Comparison of ENCODE assay signal across 10 mouse cellular contexts in the genomic region with DNA sequence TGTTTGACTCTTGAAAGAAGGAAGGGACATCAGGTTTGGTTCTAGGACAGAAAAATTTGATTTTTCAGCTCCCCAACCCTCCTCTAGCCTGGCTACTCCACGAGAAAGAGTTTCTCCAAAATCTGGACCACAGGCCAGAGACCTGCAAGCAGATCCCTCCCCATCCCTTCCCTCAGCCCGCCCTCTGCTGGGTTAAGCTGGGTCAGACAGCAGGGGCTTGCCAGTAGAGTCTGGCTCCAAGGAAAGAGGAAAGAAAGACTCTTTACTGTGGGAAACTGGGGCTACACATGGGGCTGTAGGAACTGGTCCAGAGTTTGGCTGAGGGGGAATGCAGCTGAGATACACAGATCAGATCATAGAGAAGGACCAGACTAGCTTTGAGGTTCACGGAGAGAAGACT. TPM values are rescaled to one million over a fixed set of nuclear protein-coding genes. Genes with fewer than 3 reads are reported as not detected.
DNase-seq lines count a peak whose midpoint lies in the region; ATAC-seq lines count a peak whose summit lies in the region.
"Had no signal": no experiment of that assay in that cellular context is flagged by ENCODE, and none has a peak within 500 bp of the region (broad histone marks: within the 10 kb centered on the region; RNA-seq: fewer than 3 reads in every experiment).

No protein-coding gene starts in this region.

- H3K4me2 ChIP-seq in forebrain, embryonic 16.5 days (ENCODE audit: low read length) = no peak overlapping the region
- H3K4me2 ChIP-seq in liver, embryonic 12.5 days = no peak overlapping the region
- H3K4me2 ChIP-seq in limb, embryonic 13.5 days (replicated peaks) = no peak overlapping the region

- ATAC-seq in forebrain, embryonic 16.5 days = no peak
- no peak for ATAC-seq in liver, embryonic 12.5 days
- ATAC-seq in limb, embryonic 13.5 days (ENCODE audit: low FRiP score, low read depth) = no peak

- H3K9me3 ChIP-seq in forebrain, embryonic 10.5 days = no peaks in the 10 kb centered on the region
- H3K9me3 ChIP-seq in forebrain, embryonic 16.5 days (ENCODE audit: control insufficient read depth, low read length) = no peaks in the 10 kb centered on the region
- H3K9me3 ChIP-seq in liver, embryonic 12.5 days (replicated peaks) = no peaks in the 10 kb centered on the region
- no peaks in the 10 kb centered on the region for H3K9me3 ChIP-seq in limb, embryonic 13.5 days

- H3K36me3 ChIP-seq in forebrain, embryonic 10.5 days (replicated peaks) = no peaks in the 10 kb centered on the region
- no peaks in the 10 kb centered on the region for H3K36me3 ChIP-seq in forebrain, embryonic 16.5 days (ENCODE audit: control insufficient read depth, insufficient read depth)
- H3K36me3 ChIP-seq in liver, embryonic 12.5 days = no peaks in the 10 kb centered on the region
- no peaks in the 10 kb centered on the region for H3K36me3 ChIP-seq in limb, embryonic 13.5 days

- WGBS in forebrain, embryonic 10.5 days = 17% methylated on average over 3 of the region's 3 CpGs
- 10% methylated on average over 3 of the region's 3 CpGs for WGBS in forebrain, embryonic 16.5 days
- 16% methylated on average over 3 of the region's 3 CpGs for WGBS in liver, embryonic 12.5 days (ENCODE audit: insufficient replicate concordance)
- 17% methylated on average over 3 of the region's 3 CpGs for WGBS in limb, embryonic 13.5 days

- peak overlapping the region; percentile 51; the same call in 1 of the 2 replicates for H3K27ac ChIP-seq in forebrain, embryonic 10.5 days
- no peak overlapping the region for H3K27ac ChIP-seq in forebrain, embryonic 16.5 days (ENCODE audit: low read length)
- H3K27ac ChIP-seq in liver, embryonic 12.5 days = no peak overlapping the region
- H3K27ac ChIP-seq in limb, embryonic 13.5 days = 0 out of 2 replicates have a peak overlapping the region, but pooled peaks have one; percentile 6
- H3K27ac ChIP-seq: macrophage had no signal

- H3K9ac ChIP-seq in forebrain, embryonic 16.5 days (replicated peaks; ENCODE audit: low read depth, low read length) = no peak overlapping the region
- H3K9ac ChIP-seq in liver, embryonic 12.5 days = no peak overlapping the region
- H3K9ac ChIP-seq in limb, embryonic 13.5 days = no peak overlapping the region

- no peak for DNase-seq in forebrain, embryonic 10.5 days (ENCODE audit: extremely low spot score, low spot score)
- DNase-seq in liver = peak; percentile 42
- peak; percentile 80 for DNase-seq in adipocyte (ENCODE audit: low spot score)
- DNase-seq in natural killer cell, adult 2 months (ENCODE audit: low spot score in 2 of 2) = no peak
- no peak for DNase-seq in thymus, postnatal 14 days
- DNase-seq: cerebellum, adult 18-20 months had no signal

- H3K4me1 ChIP-seq in forebrain, embryonic 10.5 days = peaks cover 45% of the 10 kb centered on the region
- H3K4me1 ChIP-seq in forebrain, embryonic 16.5 days (replicated peaks; ENCODE audit: control insufficient read depth, insufficient read depth, low read length) = peaks cover 8% of the 10 kb centered on the region
- H3K4me1 ChIP-seq in liver, embryonic 12.5 days = peaks cover 15% of the 10 kb centered on the region
- peaks cover 10% of the 10 kb centered on the region for H3K4me1 ChIP-seq in limb, embryonic 13.5 days

- no peak overlapping the region for H3K4me3 ChIP-seq in forebrain, embryonic 10.5 days
- no peak overlapping the region for H3K4me3 ChIP-seq in forebrain, embryonic 16.5 days (replicated peaks; ENCODE audit: low read length)
- no peak overlapping the region for H3K4me3 ChIP-seq in liver, embryonic 12.5 days
- no peak overlapping the region for H3K4me3 ChIP-seq in limb, embryonic 13.5 days

- H3K27me3 ChIP-seq in forebrain, embryonic 10.5 days (ENCODE audit: poor library complexity, severe bottlenecking) = peaks cover 13% of the 10 kb centered on the region
- H3K27me3 ChIP-seq in forebrain, embryonic 16.5 days (replicated peaks; ENCODE audit: control insufficient read depth, insufficient read depth, low read length) = 0 out of 2 replicates have a peak, but pooled peaks cover 2% of the 10 kb centered on the region
- peaks cover 30% of the 10 kb centered on the region for H3K27me3 ChIP-seq in liver, embryonic 12.5 days (replicated peaks)
- no peaks in the 10 kb centered on the region for H3K27me3 ChIP-seq in limb, embryonic 13.5 days

RNA-seq across cellular contexts. Expression of a gene that starts 3.7 kb away (rescaled TPM):
- polyA plus RNA-seq in forebrain, embryonic 10.5 days (2016; fragmentation: Nextera tagmentation; extraction: Ambion mirVana) = 45.2 and 49.6 TPM in 2 replicates
- polyA plus RNA-seq in forebrain, embryonic 16.5 days (2015; fragmentation: Nextera tagmentation; extraction: Ambion mirVana) = 24.3 and 32.6 TPM in 2 replicates
- polyA plus RNA-seq in liver, embryonic 12.5 days (2016; fragmentation: Nextera tagmentation; extraction: Ambion mirVana) = 10.1 and 11.0 TPM in 2 replicates
- polyA plus RNA-seq in limb, embryonic 13.5 days (2015; fragmentation: Nextera tagmentation; extraction: Ambion mirVana) = 77.7 and 83.3 TPM in 2 replicates

RNA-seq across cellular contexts. Expression of a gene that starts 15.9 kb away (rescaled TPM):
- 13.7 and 14.1 TPM in 2 replicates for polyA plus RNA-seq in forebrain, embryonic 10.5 days (2016; fragmentation: Nextera tagmentation; extraction: Ambion mirVana)
- 4.8 and 6.2 TPM in 2 replicates for polyA plus RNA-seq in forebrain, embryonic 16.5 days (2015; fragmentation: Nextera tagmentation; extraction: Ambion mirVana)
- polyA plus RNA-seq in liver, embryonic 12.5 days (2016; fragmentation: Nextera tagmentation; extraction: Ambion mirVana) = 1.4 and 1.5 TPM in 2 replicates
- 13.8 TPM in 2 replicates for polyA plus RNA-seq in limb, embryonic 13.5 days (2015; fragmentation: Nextera tagmentation; extraction: Ambion mirVana)

RNA-seq across cellular contexts. Expression of a gene that starts 22.6 kb away (rescaled TPM):
- polyA plus RNA-seq in forebrain, embryonic 10.5 days (2016; fragmentation: Nextera tagmentation; extraction: Ambion mirVana) = 0.06 and 0.09 TPM in 2 replicates
- 1.2 and 3.5 TPM in 2 replicates for polyA plus RNA-seq in forebrain, embryonic 16.5 days (2015; fragmentation: Nextera tagmentation; extraction: Ambion mirVana)
- 0.26 and 0.31 TPM in 2 replicates for polyA plus RNA-seq in liver, embryonic 12.5 days (2016; fragmentation: Nextera tagmentation; extraction: Ambion mirVana)
- 0.87 and 1.2 TPM in 2 replicates for polyA plus RNA-seq in limb, embryonic 13.5 days (2015; fragmentation: Nextera tagmentation; extraction: Ambion mirVana)

RNA-seq across cellular contexts. Expression of a gene that starts 34.9 kb away (rescaled TPM):
- 52.0 and 52.7 TPM in 2 replicates for polyA plus RNA-seq in forebrain, embryonic 10.5 days (2016; fragmentation: Nextera tagmentation; extraction: Ambion mirVana)
- 32.2 and 33.9 TPM in 2 replicates for polyA plus RNA-seq in forebrain, embryonic 16.5 days (2015; fragmentation: Nextera tagmentation; extraction: Ambion mirVana)
- 30.1 and 30.9 TPM in 2 replicates for polyA plus RNA-seq in liver, embryonic 12.5 days (2016; fragmentation: Nextera tagmentation; extraction: Ambion mirVana)
- 33.5 and 36.4 TPM in 2 replicates for polyA plus RNA-seq in limb, embryonic 13.5 days (2015; fragmentation: Nextera tagmentation; extraction: Ambion mirVana)

RNA-seq across cellular contexts. Expression of a gene that starts 35.0 kb away (rescaled TPM):
- 70.5 and 75.4 TPM in 2 replicates for polyA plus RNA-seq in forebrain, embryonic 10.5 days (2016; fragmentation: Nextera tagmentation; extraction: Ambion mirVana)
- polyA plus RNA-seq in forebrain, embryonic 16.5 days (2015; fragmentation: Nextera tagmentation; extraction: Ambion mirVana) = 59.8 and 65.1 TPM in 2 replicates
- polyA plus RNA-seq in liver, embryonic 12.5 days (2016; fragmentation: Nextera tagmentation; extraction: Ambion mirVana) = 38.4 and 40.9 TPM in 2 replicates
- polyA plus RNA-seq in limb, embryonic 13.5 days (2015; fragmentation: Nextera tagmentation; extraction: Ambion mirVana) = 53.0 and 53.1 TPM in 2 replicates

Comparison
In these comparisons a context has a peak if more than half of its experiments do, and no peak if none do; other contexts are left out.
1. H3K27ac ChIP-seq: peak in forebrain, embryonic 10.5 days (single experiment) and limb, embryonic 13.5 days (single experiment); none in forebrain, embryonic 16.5 days (single experiment) and liver, embryonic 12.5 days (single experiment).
2. DNase-seq: peak in liver (single experiment) and adipocyte (single experiment); none in forebrain, embryonic 10.5 days (single experiment), natural killer cell, adult 2 months (0 of 2) and thymus, postnatal 14 days (single experiment).